Mouse (Mus musculus) cerebellum, adult 9-10 months (tissue): ENCODE measurements around the gene Olfr510.
"Not testable (repeated sequence)": the region's sequence is repeated elsewhere in the genome, so short reads cannot be mapped to it uniquely, and the experiment has no call there.

Experiments used
- DNase-seq: peaks from one replicate; pipeline ENCODE4 v3.0.0; 2022

Olfr510 gene

DNA sequence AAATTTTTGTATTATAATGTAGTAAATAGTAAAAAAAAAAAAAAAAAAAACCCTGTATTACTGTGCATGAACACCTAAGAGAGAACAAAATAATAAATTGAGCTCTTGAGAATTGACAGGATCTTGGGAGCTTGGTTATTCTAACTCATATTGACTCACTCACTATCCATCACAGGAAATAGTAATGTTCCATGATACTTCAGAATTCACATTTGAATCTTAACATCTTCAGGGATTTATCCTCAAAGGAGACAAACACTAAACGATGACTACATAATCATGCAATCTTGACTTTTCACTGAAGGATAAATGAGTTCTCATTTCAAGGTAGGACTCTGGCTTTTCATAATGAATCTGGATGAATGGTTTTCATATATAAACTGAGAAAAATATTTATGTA, at the start of gene Olfr510:
TSS of gene Olfr510 (plus strand) at position 301 of the 400 bp plus-strand sequence.
- DNase-seq: no peak

DNA sequence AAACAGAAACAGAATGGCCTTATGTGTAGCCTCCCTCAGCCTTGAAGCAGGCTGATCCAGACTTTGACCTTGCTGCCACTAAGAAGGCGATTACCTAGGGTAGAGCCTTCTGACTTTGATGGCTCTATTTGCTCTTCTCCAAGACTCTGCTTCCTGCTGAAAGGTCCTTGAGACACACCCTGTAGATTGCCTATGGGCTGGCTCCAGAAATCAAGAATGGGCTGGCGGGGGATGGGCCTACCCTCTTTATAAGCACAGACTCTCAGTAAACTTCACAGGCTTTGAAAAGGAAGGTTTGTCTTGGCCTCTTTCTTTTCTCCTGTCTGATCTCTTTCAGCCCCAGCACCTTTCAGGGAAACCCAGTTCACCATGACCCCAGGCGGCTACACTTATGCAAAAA, 49.4 kb upstream of the Olfr510 start:
- DNase-seq: not testable (repeated sequence)

DNA sequence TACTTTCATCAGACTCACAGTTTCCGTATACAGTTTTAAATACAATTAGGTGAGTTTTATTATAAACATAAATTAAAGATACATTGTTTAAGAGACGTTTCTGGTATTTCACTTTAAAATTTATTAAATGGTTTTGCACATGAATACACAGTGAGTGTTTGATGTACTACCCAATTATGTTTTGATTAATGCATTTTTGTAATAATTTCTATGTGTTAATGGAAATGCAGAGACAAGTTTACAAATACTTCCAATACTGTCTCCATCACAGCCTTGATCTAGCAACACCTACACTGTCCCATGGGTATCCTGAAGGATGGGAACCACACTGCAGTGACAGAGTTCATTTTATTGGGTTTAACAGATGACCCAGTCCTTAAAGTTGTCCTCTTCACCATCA, 44.7 kb upstream of the Olfr510 start, which contains the start of gene Olfr507:
TSS of gene Olfr507 (plus strand) at position 301 of the 400 bp plus-strand sequence.
- no peak for DNase-seq

DNA sequence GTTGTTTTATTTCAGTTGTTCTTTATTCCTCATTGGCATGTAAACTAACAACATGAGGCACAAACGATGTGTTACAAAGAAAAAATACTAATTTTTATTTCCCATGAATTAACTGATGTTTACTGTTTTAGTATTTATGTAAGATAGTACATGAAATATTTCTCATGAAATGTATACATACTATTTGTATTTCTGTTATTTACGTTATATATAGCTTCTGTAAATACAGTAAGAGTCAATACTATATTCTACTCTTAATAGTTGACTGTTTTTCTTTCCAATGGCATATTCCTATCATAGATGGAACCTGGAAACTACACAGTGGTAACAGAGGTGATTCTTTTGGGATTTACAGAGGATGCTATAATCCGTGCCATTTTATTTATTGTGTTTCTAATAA, 36.5 kb upstream of the Olfr510 start, which contains the start of gene Olfr508:
TSS of gene Olfr508 (plus strand) at position 301 of the 400 bp plus-strand sequence.
- no peak for DNase-seq

DNA sequence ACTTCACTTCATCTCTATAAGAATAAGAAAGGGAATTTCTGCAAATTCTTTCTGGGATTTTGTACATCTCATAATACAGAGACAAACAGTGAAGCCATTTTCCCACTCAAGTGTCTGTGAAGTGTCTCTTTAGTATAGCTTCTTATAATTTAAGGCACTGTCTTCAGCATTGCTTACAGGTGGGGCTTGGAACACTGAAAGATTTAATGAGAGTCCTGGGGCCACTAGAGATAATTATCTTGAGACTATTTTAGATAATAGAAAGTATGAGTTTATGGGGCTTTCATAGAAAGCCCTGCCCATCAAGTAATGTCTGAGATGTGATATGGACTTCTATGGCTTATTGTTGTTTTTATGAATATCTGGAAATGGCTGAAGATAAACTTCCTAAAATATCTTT, 14.4 kb upstream of the Olfr510 start, which contains the start of gene Olfr509:
TSS of gene Olfr509 (minus strand) at position 101 of the 400 bp plus-strand sequence.
- DNase-seq: no peak

DNA sequence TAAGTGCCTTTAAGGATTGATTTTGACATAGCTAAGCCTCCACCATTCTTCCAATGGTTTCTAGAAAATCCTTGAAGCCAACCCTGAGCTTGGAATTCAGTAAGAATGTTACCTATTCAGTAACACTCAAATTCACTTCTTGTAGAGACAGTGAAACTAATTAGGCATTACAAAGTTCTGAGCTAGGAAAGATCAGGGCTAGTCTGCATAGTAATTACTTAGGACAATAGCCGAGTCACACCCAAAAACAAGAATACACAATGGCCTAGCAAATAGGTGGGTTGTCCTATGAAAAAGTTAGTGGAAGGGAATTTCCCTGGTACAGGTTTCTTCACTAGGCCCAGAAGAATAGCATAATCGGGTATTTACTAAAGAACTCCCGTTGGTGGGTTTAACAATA, 3.8 kb upstream of the Olfr510 start:
- no peak for DNase-seq

DNA sequence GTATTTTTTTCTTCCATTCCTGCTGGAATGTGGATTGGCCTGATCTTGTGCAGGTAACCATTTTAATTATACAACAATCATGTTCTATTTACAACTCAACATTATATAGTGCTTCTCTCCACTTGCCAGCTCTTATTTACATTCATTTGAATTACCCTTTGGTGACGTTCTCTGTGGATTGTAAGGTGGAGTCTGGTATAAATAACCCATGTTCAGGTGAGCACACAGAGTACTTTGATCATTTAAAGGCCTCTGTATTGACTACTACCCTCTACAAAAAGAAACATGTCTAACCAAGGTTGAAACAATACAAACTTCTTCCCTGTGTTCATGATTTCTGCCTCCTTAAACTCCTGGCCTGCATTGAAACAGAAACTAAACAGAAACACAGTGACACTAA, 4.8 kb downstream of the Olfr510 start:
- no peak for DNase-seq

DNA sequence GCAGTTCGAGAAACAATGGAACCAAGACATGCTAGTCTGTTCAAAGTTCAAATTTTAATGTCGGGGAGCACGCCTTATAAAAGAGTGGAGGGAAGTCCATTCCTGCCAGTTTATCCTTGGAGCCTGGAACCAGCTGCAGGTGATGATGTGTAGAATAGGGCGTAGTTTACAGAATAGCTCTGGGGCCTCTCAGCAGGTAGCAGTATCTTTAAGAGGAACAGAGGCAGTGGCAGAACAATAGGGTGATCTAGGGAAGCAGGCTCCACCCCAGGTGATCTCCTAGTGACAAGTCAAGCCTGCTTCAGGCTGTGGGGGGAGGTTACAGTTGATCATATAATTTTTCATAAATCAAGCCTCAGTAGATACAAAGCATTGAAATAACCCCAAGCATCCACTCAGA, 12.7 kb downstream of the Olfr510 start:
- DNase-seq: no peak

DNA sequence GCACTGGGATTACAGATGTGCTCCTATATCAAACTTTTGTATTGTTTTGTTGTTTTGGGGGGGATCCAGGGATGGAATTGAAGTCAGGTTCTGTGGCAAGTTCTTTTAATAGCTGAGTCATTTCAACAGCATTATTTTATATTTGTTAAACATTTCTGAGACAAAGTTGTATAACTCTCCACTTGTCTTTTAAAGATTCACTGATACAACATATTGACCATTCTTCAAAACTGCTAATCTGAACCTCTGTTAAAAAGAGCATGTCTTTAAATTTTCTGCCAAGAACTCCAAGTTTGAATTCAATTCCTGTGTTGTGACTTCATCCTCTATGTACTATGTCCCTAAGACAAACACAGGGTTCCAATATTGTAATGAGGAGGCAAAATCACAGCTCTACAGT, 46.8 kb downstream of the Olfr510 start, which contains the start of gene Olfr512:
TSS of gene Olfr512 (plus strand) at position 301 of the 400 bp plus-strand sequence.
- no peak for DNase-seq
